Mouse (Mus musculus): ENCODE data around the gene Cpeb2. TPM values are rescaled to one million over a fixed set of nuclear protein-coding genes. Genes with fewer than 3 reads are reported as not detected.

Gene Cpeb2
- polyA plus RNA-seq, 1 experiment, result 4.0 TPM

GRCm38 (mm10) chr5:43300076-43300475 lies 67.1 kb downstream of the Cpeb2 start:
- no peak for DNase-seq
- 86% methylated on average over 5 of the region's 5 CpGs for WGBS
- TF ChIP-seq POLR2A (IDR thresholded peaks at IDR 0.05; ENCODE audit: borderline replicate concordance, extremely low read depth, low read depth, low read length) (no peak), CTCF (IDR thresholded peaks at IDR 0.05; ENCODE audit: insufficient read depth, low read length) (no peak)
- H3K4me3 ChIP-seq (replicated peaks; ENCODE audit: extremely low read depth, low read depth, low read length), result no peak overlapping the region
- H3K4me1 ChIP-seq (ENCODE audit: control insufficient read depth, insufficient read depth, low read length), result no peaks in the 10 kb centered on the region

GRCm38 (mm10) chr5:43300979-43301378 lies 68.0 kb downstream of the Cpeb2 start:
- no peak for DNase-seq
- Histone ChIP-seq H3K4me3 (replicated peaks; ENCODE audit: extremely low read depth, low read depth, low read length) (no peak overlapping the region), H3K4me1 (ENCODE audit: control insufficient read depth, insufficient read depth, low read length) (no peaks in the 10 kb centered on the region)
- TF ChIP-seq POLR2A (IDR thresholded peaks at IDR 0.05; ENCODE audit: borderline replicate concordance, extremely low read depth, low read depth, low read length), result no peak
- no peak for TF ChIP-seq CTCF (IDR thresholded peaks at IDR 0.05; ENCODE audit: insufficient read depth, low read length)
- 40% methylated on average over 3 of the region's 3 CpGs for WGBS

GRCm38 (mm10) chr5:43303504-43303903 lies 70.5 kb downstream of the Cpeb2 start:
- no peak for DNase-seq
- no peak for TF ChIP-seq CTCF (IDR thresholded peaks at IDR 0.05; ENCODE audit: insufficient read depth, low read length)
- TF ChIP-seq POLR2A (IDR thresholded peaks at IDR 0.05; ENCODE audit: borderline replicate concordance, extremely low read depth, low read depth, low read length), result no peak
- 46% methylated on average over 1 of the region's 1 CpGs for WGBS
- H3K4me3 ChIP-seq (replicated peaks; ENCODE audit: extremely low read depth, low read depth, low read length), result no peak overlapping the region
- no peaks in the 10 kb centered on the region for H3K4me1 ChIP-seq (ENCODE audit: control insufficient read depth, insufficient read depth, low read length)

GRCm38 (mm10) chr5:43305449-43305848 lies 72.5 kb downstream of the Cpeb2 start:
- 71% methylated on average over 3 of the region's 3 CpGs for WGBS
- H3K4me3 ChIP-seq (replicated peaks; ENCODE audit: extremely low read depth, low read depth, low read length), result no peak overlapping the region
- no peaks in the 10 kb centered on the region for H3K4me1 ChIP-seq (ENCODE audit: control insufficient read depth, insufficient read depth, low read length)
- TF ChIP-seq POLR2A (IDR thresholded peaks at IDR 0.05; ENCODE audit: borderline replicate concordance, extremely low read depth, low read depth, low read length) (no peak), CTCF (IDR thresholded peaks at IDR 0.05; ENCODE audit: insufficient read depth, low read length) (no peak)
- no peak for DNase-seq

GRCm38 (mm10) chr5:43309961-43310360 lies 77.0 kb downstream of the Cpeb2 start:
- no peaks in the 10 kb centered on the region for H3K4me1 ChIP-seq (ENCODE audit: control insufficient read depth, insufficient read depth, low read length)
- no peak for DNase-seq
- no peak overlapping the region for H3K4me3 ChIP-seq (replicated peaks; ENCODE audit: extremely low read depth, low read depth, low read length)
- TF ChIP-seq CTCF (IDR thresholded peaks at IDR 0.05; ENCODE audit: insufficient read depth, low read length) (no peak), POLR2A (IDR thresholded peaks at IDR 0.05; ENCODE audit: borderline replicate concordance, extremely low read depth, low read depth, low read length) (no peak)
- 34% methylated on average over 4 of the region's 4 CpGs for WGBS

GRCm38 (mm10) chr5:43324311-43324862 lies 91.4 kb downstream of the Cpeb2 start:
- TF ChIP-seq CTCF (IDR thresholded peaks at IDR 0.05; ENCODE audit: insufficient read depth, low read length) (no peak), POLR2A (IDR thresholded peaks at IDR 0.05; ENCODE audit: borderline replicate concordance, extremely low read depth, low read depth, low read length) (no peak)
- DNase-seq, result no peak
- no peaks in the 10 kb centered on the region for H3K4me1 ChIP-seq (ENCODE audit: control insufficient read depth, insufficient read depth, low read length)
- no peak overlapping the region for H3K4me3 ChIP-seq (replicated peaks; ENCODE audit: extremely low read depth, low read depth, low read length)
- 78% methylated on average over 3 of the region's 3 CpGs for WGBS

- Histone ChIP-seq H3K4me1 (ENCODE audit: control insufficient read depth, insufficient read depth, low read length) (no peaks in the 10 kb centered on the region), H3K4me3 (replicated peaks; ENCODE audit: extremely low read depth, low read depth, low read length) (no peak overlapping the region)
- TF ChIP-seq CTCF (IDR thresholded peaks at IDR 0.05; ENCODE audit: insufficient read depth, low read length) (no peak), POLR2A (IDR thresholded peaks at IDR 0.05; ENCODE audit: borderline replicate concordance, extremely low read depth, low read depth, low read length) (no peak)
- WGBS, result 55% methylated on average over 4 of the region's 4 CpGs
- no peak for DNase-seq
These were observed 92.6 kb downstream of the Cpeb2 start for GRCm38 (mm10) chr5:43325561-43325960.

- no peak for DNase-seq
- TF ChIP-seq CTCF (IDR thresholded peaks at IDR 0.05; ENCODE audit: insufficient read depth, low read length) (no peak), POLR2A (IDR thresholded peaks at IDR 0.05; ENCODE audit: borderline replicate concordance, extremely low read depth, low read depth, low read length) (no peak)
- no peak overlapping the region for H3K4me3 ChIP-seq (replicated peaks; ENCODE audit: extremely low read depth, low read depth, low read length)
- 18% methylated on average over 4 of the region's 4 CpGs for WGBS
- no peaks in the 10 kb centered on the region for H3K4me1 ChIP-seq (ENCODE audit: control insufficient read depth, insufficient read depth, low read length)
These were observed 95.6 kb downstream of the Cpeb2 start for GRCm38 (mm10) chr5:43328579-43328978.

GRCm38 (mm10) chr5:43330260-43330659 lies 97.3 kb downstream of the Cpeb2 start:
- TF ChIP-seq CTCF (IDR thresholded peaks at IDR 0.05; ENCODE audit: insufficient read depth, low read length) (no peak), POLR2A (IDR thresholded peaks at IDR 0.05; ENCODE audit: borderline replicate concordance, extremely low read depth, low read depth, low read length) (no peak)
- H3K4me3 ChIP-seq (replicated peaks; ENCODE audit: extremely low read depth, low read depth, low read length), result no peak overlapping the region
- no peak for DNase-seq
- WGBS, result 62% methylated on average over 3 of the region's 3 CpGs
- H3K4me1 ChIP-seq (ENCODE audit: control insufficient read depth, insufficient read depth, low read length), result no peaks in the 10 kb centered on the region

- DNase-seq, result no peak
- Histone ChIP-seq H3K4me1 (ENCODE audit: control insufficient read depth, insufficient read depth, low read length) (no peaks in the 10 kb centered on the region), H3K4me3 (replicated peaks; ENCODE audit: extremely low read depth, low read depth, low read length) (no peak overlapping the region)
- WGBS, result 84% methylated on average over 2 of the region's 2 CpGs
- TF ChIP-seq CTCF (IDR thresholded peaks at IDR 0.05; ENCODE audit: insufficient read depth, low read length), result no peak
- TF ChIP-seq POLR2A (IDR thresholded peaks at IDR 0.05; ENCODE audit: borderline replicate concordance, extremely low read depth, low read depth, low read length), result no peak
These were observed 101.5 kb downstream of the Cpeb2 start for GRCm38 (mm10) chr5:43334469-43334868.

Measured in lung, adult 2 months (tissue).